Mouse (Mus musculus) ES-Bruce4 (cell line): Measurements from ENCODE around the gene Epha2.

ENCODE experiments used
- CTCF ChIP-seq: IDR thresholded peaks from one replicate; pipeline ENCODE4 v1.8.1; 2011; ENCODE audit warnings: low read depth, low read length
- EP300 ChIP-seq: IDR thresholded peaks from 2 replicates; pipeline ENCODE4 v1.6.1; 2011; ENCODE audit warnings: low read depth, low read length; ENCODE audit not compliant: insufficient read depth
- POLR2A ChIP-seq: IDR thresholded peaks from one replicate; pipeline ENCODE4 v1.8.1; 2011; ENCODE audit warnings: low read length; ENCODE audit not compliant: insufficient read depth

DNA sequence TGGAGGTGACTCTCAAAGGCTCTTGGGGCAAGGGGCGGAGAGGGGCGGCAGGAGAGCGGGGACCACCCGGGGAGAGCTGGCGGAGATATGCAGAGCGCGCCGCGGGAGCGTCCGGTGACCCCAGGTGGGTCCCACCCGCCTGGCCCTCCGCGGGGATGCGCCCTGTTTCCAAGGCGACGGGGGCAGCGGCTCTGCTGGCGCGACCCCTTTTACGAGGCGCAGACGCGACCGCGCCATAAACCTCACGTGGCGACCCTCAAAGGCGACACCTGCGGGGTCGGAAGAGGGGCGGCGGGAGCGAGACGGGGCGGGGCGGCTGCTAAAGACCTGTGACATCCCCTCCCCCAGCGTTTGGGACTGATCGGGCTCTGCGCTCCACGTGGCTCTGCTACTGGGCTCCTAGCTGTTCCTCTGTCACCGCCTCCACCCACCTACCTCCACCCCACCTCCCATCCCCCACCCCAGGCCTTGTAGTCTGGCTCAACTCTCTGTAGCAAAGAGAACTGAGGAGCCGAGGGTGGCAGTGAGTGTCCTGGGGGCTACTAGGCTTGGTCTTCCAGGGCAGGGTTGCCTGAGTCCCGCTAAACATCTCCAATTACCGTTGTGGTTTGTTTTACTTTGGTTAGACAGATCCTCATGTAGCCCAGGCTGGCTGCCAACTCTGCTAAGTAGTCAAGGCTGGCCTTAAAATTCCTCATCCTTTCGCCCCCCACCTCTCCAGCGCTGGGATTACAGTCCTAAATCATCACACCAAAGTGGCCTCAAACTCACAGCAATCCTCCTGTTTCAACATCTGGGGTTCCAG is 9.3 kb upstream of the Epha2 start:
- TF ChIP-seq CTCF (no peak), POLR2A (no peak), EP300 (peak; percentile 93)
